Mouse (Mus musculus) midbrain, embryonic 12.5 days (tissue): ENCODE measurements around the gene Tmem204. TPM values are rescaled to one million over a fixed set of nuclear protein-coding genes. Genes with fewer than 3 reads are reported as not detected.

Experiments used
- ATAC-seq: fragments of 200-750 bp; cut with Nextera tagmentation; 2 replicates; pipeline ENCODE4 v1.8.0; 2017; ENCODE audit warnings: low read depth, moderate TSS enrichment, moderate library complexity; ENCODE audit not compliant: low FRiP score
- H3K27ac ChIP-seq: fragments of 300-500 bp; sonication (generic); replicated peaks from 2 replicates; pipeline ENCODE4 v1.5.1; 2016; ENCODE audit warnings: mild to moderate bottlenecking
- H3K27me3 ChIP-seq: fragments of 300-500 bp; sonication (generic); 2 replicates; pipeline ENCODE4 v1.6.1; 2016; ENCODE audit warnings: mild to moderate bottlenecking
- H3K36me3 ChIP-seq: fragments of 300-500 bp; sonication (generic); 2 replicates; pipeline ENCODE4 v1.6.1; 2016
- H3K4me1 ChIP-seq: fragments of 300-500 bp; sonication (generic); 2 replicates; pipeline ENCODE4 v1.6.1; 2016
- H3K4me2 ChIP-seq: fragments of 300-500 bp; sonication (generic); replicated peaks from 2 replicates; pipeline ENCODE4 v1.6.1; 2016; ENCODE audit warnings: mild to moderate bottlenecking, moderate library complexity
- H3K4me3 ChIP-seq: fragments of 300-500 bp; sonication (generic); 2 replicates; pipeline ENCODE4 v1.5.1; 2016; ENCODE audit warnings: mild to moderate bottlenecking
- H3K9ac ChIP-seq: fragments of 300-500 bp; sonication (generic); replicated peaks from 2 replicates; pipeline ENCODE4 v1.6.1; 2016; ENCODE audit warnings: mild to moderate bottlenecking, moderate library complexity
- H3K9me3 ChIP-seq: fragments of 300-500 bp; sonication (generic); 2 replicates; pipeline ENCODE4 v1.6.1; 2016; ENCODE audit warnings: mild to moderate bottlenecking
- WGBS: fragments of 180-500 bp; shearing (Covaris S2); methylation state at CpG from one replicate; pipeline ENCODE4 v1.1.7; 2016; 5-methylcytosine and 5-hydroxymethylcytosine counted together
- polyA plus RNA-seq: library from polyadenylated mRNA; unstranded; fragments of >200 nt; fragmentation: Nextera tagmentation; extraction: Ambion mirVana; gene quantifications from 2 replicates; pipeline ENCODE4 v1.2.1, GENCODE M21; 2016

The Tmem204 gene
- polyA plus RNA-seq, 1 experiment from 2014 or later = 10.4 TPM

DNA sequence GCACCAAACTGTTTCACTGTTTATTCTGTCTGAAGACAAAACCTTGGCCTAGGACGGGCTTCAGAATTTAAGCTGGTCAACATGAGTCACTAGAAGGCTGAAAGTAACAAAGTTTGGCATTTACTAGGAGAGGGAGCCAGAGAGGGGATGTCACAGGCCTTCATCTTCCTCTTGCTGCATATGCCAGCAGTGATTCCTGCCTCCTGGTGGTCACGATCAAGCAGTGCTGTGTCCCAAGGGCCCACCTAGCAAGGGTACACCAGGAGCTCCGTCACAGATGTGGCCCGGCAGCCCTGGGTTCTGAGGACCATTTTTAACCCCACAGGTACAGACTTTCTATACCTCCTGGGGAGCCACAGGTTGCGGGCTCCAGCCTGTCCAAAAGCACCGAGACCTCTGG lies 26.4 kb downstream of the Tmem204 start:
- no peak overlapping the region for H3K27ac ChIP-seq
- ATAC-seq = no peak
- H3K4me2 ChIP-seq = no peak overlapping the region
- no peak overlapping the region for H3K9ac ChIP-seq
- H3K4me1 ChIP-seq = no peaks in the 10 kb centered on the region
- H3K4me3 ChIP-seq = no peak overlapping the region
- 90% methylated on average over 6 of the region's 6 CpGs for WGBS
- no peaks in the 10 kb centered on the region for H3K9me3 ChIP-seq
- H3K27me3 ChIP-seq = no peaks in the 10 kb centered on the region
- H3K36me3 ChIP-seq = peaks cover 59% of the 10 kb centered on the region

DNA sequence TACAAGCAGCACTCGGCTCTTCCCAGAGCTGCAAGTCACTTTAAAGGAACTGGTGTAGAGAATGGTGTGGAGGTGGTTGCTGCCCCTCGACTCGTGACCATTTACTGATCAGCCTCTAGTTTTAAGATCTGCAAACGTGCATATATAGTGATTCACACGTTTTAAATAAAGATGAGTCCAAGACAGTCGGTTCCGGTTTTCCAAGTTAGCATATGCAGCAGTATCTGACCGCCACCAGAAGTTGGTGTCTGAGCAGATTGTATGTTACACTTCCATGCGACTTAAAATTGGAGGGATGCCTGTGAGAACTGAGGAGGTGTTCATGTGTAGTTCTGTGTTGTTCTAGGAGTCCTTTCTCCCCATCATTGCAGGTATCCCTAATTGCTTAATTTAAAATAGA lies 30.1 kb downstream of the Tmem204 start:
- H3K4me1 ChIP-seq = no peaks in the 10 kb centered on the region
- H3K36me3 ChIP-seq = peaks cover 55% of the 10 kb centered on the region
- no peak overlapping the region for H3K27ac ChIP-seq
- no peak for ATAC-seq
- H3K4me3 ChIP-seq = no peak overlapping the region
- H3K4me2 ChIP-seq = no peak overlapping the region
- H3K27me3 ChIP-seq = no peaks in the 10 kb centered on the region
- WGBS = 87% methylated on average over 9 of the region's 9 CpGs
- H3K9ac ChIP-seq = no peak overlapping the region
- H3K9me3 ChIP-seq = no peaks in the 10 kb centered on the region

DNA sequence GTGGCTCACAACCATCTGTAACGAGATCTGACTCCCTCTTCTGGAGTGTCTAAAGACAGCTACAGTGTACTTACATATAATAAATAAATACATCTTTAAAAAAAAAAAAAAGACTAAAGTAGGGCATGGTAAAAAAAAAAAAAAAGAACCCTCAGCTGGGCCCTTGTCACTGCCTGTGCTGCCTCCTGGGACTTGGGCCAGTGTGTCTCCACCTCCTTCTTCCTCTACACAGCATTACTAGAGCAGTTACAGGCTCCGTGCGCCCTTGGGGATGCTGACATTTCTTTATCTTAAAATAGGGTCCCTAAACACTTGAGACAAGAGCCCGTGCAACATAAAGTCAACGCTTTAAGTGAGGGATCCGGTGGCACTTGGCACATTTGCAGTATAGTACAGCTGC lies 36.2 kb downstream of the Tmem204 start:
- Histone ChIP-seq H3K9me3 (no peaks in the 10 kb centered on the region), H3K27me3 (no peaks in the 10 kb centered on the region), H3K4me1 (no peaks in the 10 kb centered on the region), H3K9ac (no peak overlapping the region), H3K4me3 (no peak overlapping the region), H3K4me2 (no peak overlapping the region), H3K27ac (no peak overlapping the region), H3K36me3 (peaks cover 32% of the 10 kb centered on the region)
- 89% methylated on average over 6 of the region's 6 CpGs for WGBS
- no peak for ATAC-seq

DNA sequence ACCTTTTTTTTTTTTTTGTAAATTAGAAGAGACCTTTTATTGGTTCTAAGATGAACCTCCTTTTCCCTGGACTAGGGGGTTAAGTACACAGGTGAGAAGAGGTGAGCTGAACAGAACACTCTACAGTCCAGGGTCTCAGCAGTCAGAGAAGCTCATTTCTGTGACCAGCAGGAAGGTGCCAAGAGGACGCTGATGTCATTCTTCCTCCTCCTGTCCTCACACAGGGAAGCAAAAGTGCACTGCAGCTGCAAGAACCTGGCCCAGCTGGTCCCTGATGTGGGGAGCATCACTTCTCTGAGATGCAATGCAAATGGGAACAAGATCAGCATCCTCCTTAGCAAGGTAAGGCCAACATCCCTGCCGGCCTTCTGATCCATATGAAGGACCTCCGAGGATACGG lies 38.1 kb downstream of the Tmem204 start:
- H3K4me3 ChIP-seq = no peak overlapping the region
- no peak overlapping the region for H3K27ac ChIP-seq
- H3K36me3 ChIP-seq = peaks cover 35% of the 10 kb centered on the region
- H3K4me1 ChIP-seq = no peaks in the 10 kb centered on the region
- H3K27me3 ChIP-seq = no peaks in the 10 kb centered on the region
- H3K9ac ChIP-seq = no peak overlapping the region
- ATAC-seq = no peak
- WGBS = 95% methylated on average over 4 of the region's 4 CpGs
- H3K4me2 ChIP-seq = no peak overlapping the region
- no peaks in the 10 kb centered on the region for H3K9me3 ChIP-seq

DNA sequence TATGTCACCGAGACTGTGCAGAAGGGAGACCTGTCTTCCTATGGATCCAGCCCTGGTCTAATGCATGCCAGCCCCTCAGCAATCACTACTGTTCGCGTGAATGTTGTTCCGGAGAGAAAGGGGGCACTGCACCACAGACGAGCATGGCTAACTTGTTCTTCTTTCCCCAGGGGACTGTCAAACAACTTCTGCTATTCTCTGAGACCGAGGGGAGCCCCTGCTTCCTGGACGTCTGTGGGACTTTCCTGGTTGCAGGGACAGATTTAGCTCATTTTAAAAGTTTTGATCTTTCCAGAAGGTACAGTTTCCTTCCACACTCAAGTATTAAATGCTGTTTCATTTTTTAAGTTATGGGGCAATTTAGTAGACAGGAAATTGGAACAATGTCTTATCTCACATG lies 38.5 kb downstream of the Tmem204 start:
- Histone ChIP-seq H3K9ac (no peak overlapping the region), H3K4me3 (no peak overlapping the region), H3K27me3 (no peaks in the 10 kb centered on the region), H3K36me3 (peaks cover 34% of the 10 kb centered on the region), H3K9me3 (no peaks in the 10 kb centered on the region), H3K4me2 (no peak overlapping the region), H3K4me1 (no peaks in the 10 kb centered on the region), H3K27ac (no peak overlapping the region)
- no peak for ATAC-seq
- WGBS = 78% methylated on average over 7 of the region's 7 CpGs

DNA sequence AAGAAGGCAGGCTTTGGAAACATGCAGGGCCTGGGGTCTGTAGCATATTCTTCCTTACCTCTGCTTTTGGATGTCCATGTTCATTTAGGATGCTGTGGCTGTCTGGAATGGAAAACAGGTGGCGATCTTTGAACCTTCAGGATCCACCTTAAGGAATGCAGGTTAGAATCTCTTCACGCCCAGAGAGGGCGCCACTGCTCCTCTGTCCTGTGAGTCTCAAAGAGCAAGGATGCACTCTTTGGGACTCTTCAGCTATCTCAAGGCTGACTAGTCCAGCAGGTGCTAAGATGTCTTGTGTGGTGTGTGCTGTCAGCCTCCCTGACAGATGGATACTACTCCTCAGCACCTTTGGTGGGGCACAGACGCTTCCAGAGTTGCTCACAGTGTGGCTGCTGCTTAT lies 47.2 kb downstream of the Tmem204 start:
- WGBS = 64% methylated on average over 4 of the region's 4 CpGs
- Histone ChIP-seq H3K27me3 (no peaks in the 10 kb centered on the region), H3K36me3 (peaks cover 61% of the 10 kb centered on the region), H3K4me2 (no peak overlapping the region), H3K4me1 (no peaks in the 10 kb centered on the region), H3K4me3 (no peak overlapping the region), H3K9me3 (no peaks in the 10 kb centered on the region), H3K9ac (no peak overlapping the region), H3K27ac (no peak overlapping the region)
- no peak for ATAC-seq

DNA sequence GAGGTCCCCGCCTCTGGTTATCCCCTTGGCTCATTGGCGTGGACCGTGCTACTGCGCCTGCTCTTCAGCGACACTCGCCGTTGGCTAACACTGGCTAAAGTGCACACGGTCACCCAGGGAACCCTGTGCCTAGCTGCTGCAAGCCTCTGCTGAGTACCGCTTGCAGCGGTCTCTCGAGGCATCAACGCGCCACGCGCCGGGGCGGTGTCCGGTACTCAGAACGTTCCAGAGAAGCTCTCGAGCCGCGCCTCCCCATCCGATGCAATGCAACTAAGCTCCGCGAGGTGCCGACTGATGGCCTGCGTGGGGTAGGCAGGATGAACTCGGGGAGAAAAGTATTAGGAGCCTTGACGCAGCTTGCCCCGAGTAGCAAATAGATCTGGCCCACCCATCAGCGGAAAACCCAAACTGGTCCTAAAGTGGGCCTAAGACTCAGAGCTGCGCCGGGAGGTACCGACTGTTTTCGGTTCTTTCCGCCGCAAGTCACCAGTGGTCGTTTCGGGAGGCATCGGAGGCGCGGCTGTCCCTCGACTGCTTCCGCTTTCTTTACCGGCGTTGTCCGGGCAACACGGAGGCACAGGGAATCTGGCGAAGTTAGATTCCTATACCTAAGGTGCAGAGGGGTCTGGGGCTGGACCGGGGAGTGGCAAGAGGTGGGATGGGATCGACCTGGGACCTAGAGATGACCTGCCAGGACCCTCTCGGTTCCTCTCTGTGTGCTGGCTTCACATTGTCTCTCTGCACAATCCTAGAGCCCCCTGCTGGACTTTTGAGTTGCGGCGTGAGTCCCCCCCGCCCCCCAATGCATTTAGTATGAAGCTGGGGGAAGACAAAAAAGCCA lies 66.9 kb downstream of the Tmem204 start:
- Histone ChIP-seq H3K4me2 (peak overlapping the region; percentile 68), H3K36me3 (peaks cover 17% of the 10 kb centered on the region), H3K9ac (peak overlapping the region; percentile 74), H3K4me1 (peaks cover 19% of the 10 kb centered on the region), H3K9me3 (no peaks in the 10 kb centered on the region), H3K27ac (peak overlapping the region; percentile 68), H3K27me3 (no peaks in the 10 kb centered on the region), H3K4me3 (peak overlapping the region; percentile 100)
- peak; percentile 89 for ATAC-seq
- under 1% methylated on average over 55 of the region's 55 CpGs for WGBS

DNA sequence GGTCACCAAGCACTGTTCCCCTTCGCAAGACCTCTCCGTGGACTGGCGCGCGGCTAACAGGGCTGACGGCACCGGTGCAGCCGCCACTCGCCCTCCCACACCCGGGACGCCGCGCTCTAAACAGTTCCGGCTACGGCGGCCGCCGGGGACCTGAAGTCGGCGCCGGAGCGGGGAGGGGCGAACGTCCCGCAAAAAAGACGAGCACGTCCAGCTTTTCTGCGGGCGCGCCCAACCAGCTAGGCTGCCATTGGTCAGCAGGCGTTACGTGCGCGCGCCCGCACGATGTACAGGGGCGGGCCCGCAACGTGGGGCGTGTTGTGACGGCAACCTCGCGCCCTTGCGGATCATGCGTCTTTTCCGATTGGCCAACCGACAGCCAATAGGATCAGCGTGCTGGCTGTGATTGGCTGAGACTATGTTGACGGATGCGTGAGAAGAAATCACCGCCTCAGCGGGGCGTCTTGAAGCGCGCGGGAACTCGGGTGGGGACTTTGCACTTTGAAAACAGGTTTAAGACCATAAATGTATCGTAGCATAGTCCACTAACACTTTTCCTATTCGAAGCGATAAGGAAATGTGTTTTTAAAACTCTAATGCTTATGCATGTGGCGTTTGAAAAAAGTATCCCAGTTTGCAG lies 67.6 kb downstream of the Tmem204 start, which contains the start of the genes Cramp1l and Ift140:
Gene Cramp1l, minus strand, starts transcription at position 134 of the 637 bp plus-strand sequence.
Gene Ift140, plus strand, starts transcription at position 431 of the 637 bp plus-strand sequence.
- no peaks in the 10 kb centered on the region for H3K27me3 ChIP-seq
- H3K36me3 ChIP-seq = peaks cover 24% of the 10 kb centered on the region
- H3K4me2 ChIP-seq = peak within 1 kb of the TSS; percentile 95
- H3K4me3 ChIP-seq = peak within 1 kb of the TSS; percentile 100
- WGBS = under 1% methylated on average over 62 of the region's 62 CpGs
- H3K9me3 ChIP-seq = no peaks in the 10 kb centered on the region
- peak within 1 kb of the TSS; percentile 98 for H3K9ac ChIP-seq
- peaks cover 22% of the 10 kb centered on the region for H3K4me1 ChIP-seq
- ATAC-seq = peak; percentile 99
- peak within 1 kb of the TSS; percentile 86 for H3K27ac ChIP-seq

DNA sequence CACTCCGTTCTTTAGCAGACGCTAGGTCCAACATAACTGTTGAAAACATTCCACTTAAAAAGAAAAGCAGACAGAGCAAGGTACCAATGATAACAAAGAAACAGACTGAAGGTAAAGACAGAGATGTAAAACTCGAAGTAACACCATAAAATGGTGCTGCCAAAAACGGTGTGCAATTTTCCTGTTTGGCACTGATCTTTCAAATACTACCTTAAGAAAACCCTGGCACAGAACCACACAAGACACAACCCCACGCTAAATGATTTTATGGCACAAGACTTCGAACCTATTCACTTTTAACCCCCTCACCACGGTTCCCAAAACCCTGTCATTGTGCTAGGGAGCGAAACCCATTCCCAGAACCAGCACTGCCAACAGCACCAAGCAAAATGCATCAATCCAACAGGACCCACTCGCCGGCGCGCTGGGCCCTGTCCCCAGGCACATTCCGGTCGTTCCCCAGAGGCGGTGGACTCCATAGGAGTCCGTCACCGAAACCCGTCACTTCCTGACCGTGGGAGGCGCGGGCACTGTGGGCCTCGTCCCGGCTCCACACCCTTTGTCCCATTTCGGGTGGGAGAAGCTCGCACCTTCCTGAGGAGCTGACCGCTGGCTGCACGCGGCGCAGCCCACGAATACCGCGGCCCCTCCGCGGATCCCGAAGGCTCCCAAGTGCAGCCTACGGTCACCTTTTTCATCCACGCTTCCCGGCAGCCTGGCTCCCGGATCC lies 68.4 kb downstream of the Tmem204 start:
- Histone ChIP-seq H3K9ac (peak overlapping the region; percentile 98), H3K27ac (peak overlapping the region; percentile 86), H3K4me2 (peak overlapping the region; percentile 95), H3K4me3 (peak overlapping the region; percentile 100), H3K27me3 (no peaks in the 10 kb centered on the region), H3K4me1 (peaks cover 22% of the 10 kb centered on the region), H3K9me3 (no peaks in the 10 kb centered on the region), H3K36me3 (peaks cover 26% of the 10 kb centered on the region)
- no peak for ATAC-seq
- under 1% methylated on average over 37 of the region's 39 CpGs for WGBS

DNA sequence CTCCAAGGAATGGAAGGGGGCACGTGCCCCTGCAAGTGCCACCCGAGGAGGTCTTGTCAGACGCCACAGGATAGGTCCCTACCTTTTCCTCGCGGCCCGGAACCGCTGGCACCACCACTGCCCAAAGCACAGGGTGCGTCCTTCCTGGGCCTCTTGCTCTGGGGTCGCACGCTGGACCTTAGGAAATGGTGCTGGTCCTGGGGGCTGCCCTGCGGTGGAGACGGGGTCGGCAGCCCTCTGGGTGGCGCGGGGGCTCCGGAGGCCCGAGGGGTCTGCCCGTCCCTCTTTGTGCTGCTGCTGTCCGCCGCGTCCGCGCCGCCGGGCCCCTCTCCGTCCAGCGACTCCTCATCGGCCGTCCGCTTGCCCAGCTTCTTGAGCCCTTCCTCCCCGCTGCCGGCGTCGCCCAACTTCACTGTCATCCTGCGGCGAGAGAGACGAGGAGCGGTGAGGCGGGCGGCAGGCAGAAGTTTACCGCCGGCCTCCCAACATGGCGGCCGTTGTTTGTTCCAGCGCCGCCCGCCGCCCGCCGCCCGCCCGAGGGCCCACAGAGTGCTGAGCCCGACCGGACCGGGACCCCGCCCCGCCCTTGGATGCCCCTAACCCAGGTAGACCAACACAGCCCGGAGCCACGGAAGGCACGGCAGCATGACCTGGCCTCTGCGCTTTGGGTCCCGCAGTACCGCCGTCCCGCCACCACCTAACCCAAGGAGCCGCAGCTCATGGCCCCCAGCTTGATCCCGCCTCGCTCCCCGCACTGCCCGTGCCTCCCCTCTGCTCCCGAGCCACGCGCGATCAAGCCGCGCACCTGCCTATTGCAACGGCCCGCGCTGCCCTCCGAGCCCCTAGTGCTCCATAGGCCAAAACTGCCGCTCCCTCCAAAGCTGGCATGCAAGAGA lies 69.5 kb downstream of the Tmem204 start:
- Histone ChIP-seq H3K27ac (peak overlapping the region; percentile 78), H3K36me3 (peaks cover 31% of the 10 kb centered on the region), H3K4me2 (peak overlapping the region; percentile 95), H3K9me3 (no peaks in the 10 kb centered on the region), H3K4me3 (peak overlapping the region; percentile 100), H3K27me3 (no peaks in the 10 kb centered on the region), H3K4me1 (peaks cover 22% of the 10 kb centered on the region), H3K9ac (peak overlapping the region; percentile 98)
- under 1% methylated on average over 75 of the region's 81 CpGs for WGBS
- ATAC-seq = no peak
